Mouse (Mus musculus) stomach, embryonic 15.5 days (tissue): ENCODE results near the gene Aldh1a7. TPM values are rescaled to one million over a fixed set of nuclear protein-coding genes. Genes with fewer than 3 reads are reported as not detected.
"Not testable (repeated sequence)": the region's sequence is repeated elsewhere in the genome, so short reads cannot be mapped to it uniquely, and the experiment has no call there.

Experiments
- ATAC-seq: fragments of 200-750 bp; cut with Nextera tagmentation; 2 replicates; pipeline ENCODE4 v1.8.0; 2017; ENCODE audit warnings: low read depth, moderate number of reproducible peaks, moderate TSS enrichment; ENCODE audit not compliant: insufficient read depth, low FRiP score
- H3K27ac ChIP-seq: fragments of 300-500 bp; sonication (generic); 2 replicates; pipeline ENCODE4 v1.5.1; 2015; ENCODE audit warnings: mild to moderate bottlenecking, inconsistent platforms
- H3K27me3 ChIP-seq: fragments of 300-500 bp; sonication (generic); replicated peaks from 2 replicates; pipeline ENCODE4 v1.6.1; 2015; ENCODE audit warnings: inconsistent platforms
- H3K36me3 ChIP-seq: fragments of 300-500 bp; sonication (generic); 2 replicates; pipeline ENCODE4 v1.6.1; 2015; ENCODE audit warnings: inconsistent platforms
- H3K4me1 ChIP-seq: fragments of 300-500 bp; sonication (generic); 2 replicates; pipeline ENCODE4 v1.6.1; 2015; ENCODE audit warnings: inconsistent platforms
- H3K4me2 ChIP-seq: fragments of 300-500 bp; sonication (generic); 2 replicates; pipeline ENCODE4 v1.6.1; 2015; ENCODE audit warnings: mild to moderate bottlenecking, inconsistent platforms
- H3K4me3 ChIP-seq: fragments of 300-500 bp; sonication (generic); replicated peaks from 2 replicates; pipeline ENCODE4 v1.5.1; 2015; ENCODE audit warnings: inconsistent platforms
- H3K9ac ChIP-seq: fragments of 300-500 bp; sonication (generic); 2 replicates; pipeline ENCODE4 v1.6.1; 2015; ENCODE audit warnings: inconsistent platforms
- H3K9me3 ChIP-seq: fragments of 300-500 bp; sonication (generic); 2 replicates; pipeline ENCODE4 v1.6.1; 2016; ENCODE audit warnings: inconsistent platforms
- whole genome bisulfite sequencing: fragments of 180-500 bp; shearing (Covaris S2); methylation state at CpG from one replicate; pipeline ENCODE4 v1.1.7; 2015; 5-methylcytosine and 5-hydroxymethylcytosine counted together
- polyA plus RNA-seq: library from polyadenylated mRNA; unstranded; fragments of >200 nt; fragmentation: Nextera tagmentation; extraction: Ambion mirVana; gene quantifications from 2 replicates; pipeline ENCODE4 v1.2.1, GENCODE M21; 2015

Gene Aldh1a7
- polyA plus RNA-seq, 1 experiment from 2014 or later = 53.1 TPM

- H3K36me3 ChIP-seq = no peaks in the 10 kb centered on the region
- H3K4me3 ChIP-seq = no peak overlapping the region
- H3K27me3 ChIP-seq = no peaks in the 10 kb centered on the region
- ATAC-seq = no peak
- H3K4me1 ChIP-seq = no peaks in the 10 kb centered on the region
- no peak overlapping the region for H3K4me2 ChIP-seq
- no peak overlapping the region for H3K9ac ChIP-seq
- H3K9me3 ChIP-seq = no peaks in the 10 kb centered on the region
- H3K27ac ChIP-seq = no peak overlapping the region
These were observed 20.2 kb downstream of the Aldh1a7 start for GRCm38 (mm10) chr19:20707159-20707558.

GRCm38 (mm10) chr19:20706747-20707146 lies 20.6 kb downstream of the Aldh1a7 start:
- H3K27me3 ChIP-seq = no peaks in the 10 kb centered on the region
- no peak overlapping the region for H3K4me2 ChIP-seq
- no peak for ATAC-seq
- 82% methylated on average over 4 of the region's 4 CpGs for WGBS
- H3K4me3 ChIP-seq = no peak overlapping the region
- H3K9ac ChIP-seq = no peak overlapping the region
- H3K9me3 ChIP-seq = no peaks in the 10 kb centered on the region
- no peaks in the 10 kb centered on the region for H3K36me3 ChIP-seq
- H3K4me1 ChIP-seq = no peaks in the 10 kb centered on the region
- no peak overlapping the region for H3K27ac ChIP-seq

- 77% methylated on average over 3 of the region's 3 CpGs for WGBS
- ATAC-seq = no peak
- Histone ChIP-seq H3K9ac (no peak overlapping the region), H3K4me2 (no peak overlapping the region), H3K27me3 (no peaks in the 10 kb centered on the region), H3K9me3 (no peaks in the 10 kb centered on the region), H3K4me1 (no peaks in the 10 kb centered on the region), H3K27ac (no peak overlapping the region), H3K36me3 (no peaks in the 10 kb centered on the region), H3K4me3 (no peak overlapping the region)
These were observed 25.3 kb downstream of the Aldh1a7 start for GRCm38 (mm10) chr19:20702074-20702473.

- no peak overlapping the region for H3K9ac ChIP-seq
- no peak overlapping the region for H3K27ac ChIP-seq
- no peak overlapping the region for H3K4me3 ChIP-seq
- no peaks in the 10 kb centered on the region for H3K9me3 ChIP-seq
- H3K36me3 ChIP-seq = no peaks in the 10 kb centered on the region
- H3K4me1 ChIP-seq = no peaks in the 10 kb centered on the region
- no peak for ATAC-seq
- H3K27me3 ChIP-seq = no peaks in the 10 kb centered on the region
- 44% methylated on average over 3 of the region's 3 CpGs for WGBS
- no peak overlapping the region for H3K4me2 ChIP-seq
These were observed 49.5 kb downstream of the Aldh1a7 start for GRCm38 (mm10) chr19:20677697-20678355.

GRCm38 (mm10) chr19:20654141-20654873 lies 73.1 kb downstream of the Aldh1a7 start:
- no peaks in the 10 kb centered on the region for H3K27me3 ChIP-seq
- WGBS = 23% methylated on average over 3 of the region's 3 CpGs
- no peaks in the 10 kb centered on the region for H3K9me3 ChIP-seq
- no peak overlapping the region for H3K9ac ChIP-seq
- H3K36me3 ChIP-seq = no peaks in the 10 kb centered on the region
- ATAC-seq = peak; percentile 90
- no peaks in the 10 kb centered on the region for H3K4me1 ChIP-seq
- H3K4me3 ChIP-seq = no peak overlapping the region
- H3K4me2 ChIP-seq = no peak overlapping the region
- H3K27ac ChIP-seq = peak overlapping the region; percentile 78

DNA sequence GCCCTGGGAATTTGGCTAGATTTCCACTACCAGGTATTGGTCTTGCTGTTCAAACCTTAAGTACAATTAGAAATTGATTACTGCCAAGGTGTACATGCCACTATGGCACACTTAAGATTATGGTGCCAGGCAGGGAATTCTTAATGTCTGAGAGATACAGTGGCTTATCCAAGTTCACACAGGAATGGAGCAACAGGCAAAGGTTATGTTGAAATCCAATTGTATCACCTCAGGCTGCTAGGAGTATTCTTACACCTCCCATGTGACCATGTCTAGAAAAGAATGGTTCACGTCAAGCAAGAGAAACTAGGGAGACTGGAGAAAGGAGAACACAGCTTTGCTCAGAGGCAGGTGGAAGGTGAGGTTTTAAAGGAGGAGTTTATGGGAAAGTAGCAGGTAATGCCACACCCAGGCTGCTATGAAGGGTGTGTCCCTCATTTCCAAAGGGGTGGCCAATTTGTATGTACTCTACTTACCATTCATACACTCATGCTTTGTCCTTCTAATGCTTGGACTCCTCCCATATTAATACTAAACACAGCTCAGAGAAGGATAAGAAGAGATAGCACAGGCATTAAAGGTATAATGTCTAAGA lies 74.2 kb downstream of the Aldh1a7 start:
- Histone ChIP-seq H3K4me1 (no peaks in the 10 kb centered on the region), H3K27ac (peak overlapping the region; percentile 78; the same call in 1 of the 2 replicates), H3K27me3 (no peaks in the 10 kb centered on the region), H3K9me3 (no peaks in the 10 kb centered on the region), H3K9ac (no peak overlapping the region), H3K4me3 (no peak overlapping the region), H3K36me3 (no peaks in the 10 kb centered on the region), H3K4me2 (no peak overlapping the region)
- peak; percentile 72 for ATAC-seq
- WGBS = 68% methylated on average over 1 of the region's 1 CpGs

GRCm38 (mm10) chr19:20650008-20650407 lies 77.4 kb downstream of the Aldh1a7 start:
- no peak for ATAC-seq
- Histone ChIP-seq H3K27me3 (no peaks in the 10 kb centered on the region), H3K9ac (no peak overlapping the region), H3K36me3 (no peaks in the 10 kb centered on the region), H3K27ac (no peak overlapping the region), H3K4me1 (no peaks in the 10 kb centered on the region), H3K4me2 (no peak overlapping the region), H3K4me3 (no peak overlapping the region), H3K9me3 (no peaks in the 10 kb centered on the region)
- WGBS = 17% methylated on average over 2 of the region's 2 CpGs

DNA sequence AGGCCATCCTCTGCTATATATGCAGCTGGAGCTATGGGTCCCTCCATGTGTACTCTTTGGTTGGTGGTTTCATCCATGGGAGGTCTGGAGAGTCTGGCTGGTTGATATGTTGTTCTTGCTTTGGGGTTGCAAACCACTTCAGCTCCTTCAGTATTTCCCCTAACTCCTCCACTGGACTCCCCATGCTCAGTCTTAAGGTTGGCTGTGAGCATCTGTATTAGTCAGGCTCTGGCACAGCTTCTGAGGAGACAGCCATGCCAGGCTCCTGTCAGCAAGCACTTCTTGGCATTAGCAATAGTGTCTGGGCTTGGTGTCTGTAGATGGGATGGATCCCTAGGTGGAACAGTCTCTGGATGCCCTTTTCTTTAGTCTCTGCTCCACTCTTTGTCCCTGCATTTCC lies 79.9 kb downstream of the Aldh1a7 start:
- not testable (repeated sequence) for H3K27ac ChIP-seq, H3K36me3 ChIP-seq, H3K9ac ChIP-seq, H3K27me3 ChIP-seq, H3K9me3 ChIP-seq, H3K4me2 ChIP-seq, H3K4me3 ChIP-seq, ATAC-seq, H3K4me1 ChIP-seq

- Histone ChIP-seq H3K4me2 (no peak overlapping the region), H3K4me1 (no peaks in the 10 kb centered on the region), H3K4me3 (no peak overlapping the region), H3K9ac (no peak overlapping the region), H3K9me3 (no peaks in the 10 kb centered on the region), H3K27ac (no peak overlapping the region), H3K27me3 (no peaks in the 10 kb centered on the region), H3K36me3 (no peaks in the 10 kb centered on the region)
- no peak for ATAC-seq
- 67% methylated on average over 3 of the region's 3 CpGs for WGBS
These were observed 83.0 kb downstream of the Aldh1a7 start for GRCm38 (mm10) chr19:20644346-20644745.

Other genes with a start within 250 kb of the Aldh1a7 start
- 35.2 and 36.2 TPM in 2 replicates for gene Aldh1a1, start 234.8 kb downstream of the Aldh1a7 start, polyA plus RNA-seq
- gene Tmc1, start 226.6 kb upstream of the Aldh1a7 start, polyA plus RNA-seq = 0.03 and 0.04 TPM in 2 replicates